Mouse (Mus musculus) small intestine, adult 2 months (tissue): Measurements from ENCODE around the gene Zfhx3. TPM values are rescaled to one million over a fixed set of nuclear protein-coding genes. Genes with fewer than 3 reads are reported as not detected.

Experiments
- H3K27ac ChIP-seq: fragments of 200-500 bp; 2 replicates; pipeline ENCODE4 v1.5.1; 2012; ENCODE audit warnings: low read depth, low read length, control low read depth, inconsistent platforms; ENCODE audit not compliant: insufficient read depth
- H3K27me3 ChIP-seq: fragments of 200-500 bp; 2 replicates; pipeline ENCODE4 v1.6.1; 2012; ENCODE audit warnings: mild to moderate bottlenecking, moderate library complexity, low read length, inconsistent platforms; ENCODE audit not compliant: control insufficient read depth, insufficient read depth
- H3K36me3 ChIP-seq: fragments of 200-500 bp; 2 replicates; pipeline ENCODE4 v1.6.1; 2012; ENCODE audit warnings: mild to moderate bottlenecking, low read length, control low read depth, inconsistent platforms; ENCODE audit not compliant: control insufficient read depth, insufficient read depth
- H3K4me1 ChIP-seq: fragments of 200-500 bp; 2 replicates; pipeline ENCODE4 v1.6.1; 2012; ENCODE audit warnings: low read length, inconsistent platforms, mixed read lengths; ENCODE audit not compliant: control insufficient read depth, insufficient read depth, insufficient read length
- H3K4me3 ChIP-seq: fragments of 200-500 bp; 2 replicates; pipeline ENCODE4 v1.5.1; 2012; ENCODE audit warnings: low read depth, mild to moderate bottlenecking, control low read depth, inconsistent platforms, low read length, moderate library complexity
- CTCF ChIP-seq: fragments of 200-500 bp; IDR thresholded peaks from 2 replicates; pipeline ENCODE4 v1.5.1; 2012; ENCODE audit warnings: low read depth, mild to moderate bottlenecking, control low read depth, inconsistent platforms, low read length, moderate library complexity, mixed read lengths; ENCODE audit not compliant: insufficient replicate concordance, insufficient read length; ENCODE audit errors: extremely low read depth
- POLR2A ChIP-seq: fragments of 200-500 bp; IDR thresholded peaks from 2 replicates; pipeline ENCODE4 v1.6.1; 2012; ENCODE audit warnings: low read depth, mild to moderate bottlenecking, control low read depth, inconsistent platforms, low read length, moderate library complexity
- WGBS: fragments of 180-500 bp; shearing (Covaris S2); methylation state at CpG from one replicate; pipeline ENCODE4 v1.1.7; 2018; 5-methylcytosine and 5-hydroxymethylcytosine counted together
- polyA plus RNA-seq: library from polyadenylated mRNA; depleted of rRNA; stranded (reverse); fragments of >200 nt; gene quantifications from 2 replicates; pipeline ENCODE4 v1.2.3, GENCODE M21; 2012

Zfhx3 gene
- polyA plus RNA-seq, 1 experiment = 2.0 TPM

DNA sequence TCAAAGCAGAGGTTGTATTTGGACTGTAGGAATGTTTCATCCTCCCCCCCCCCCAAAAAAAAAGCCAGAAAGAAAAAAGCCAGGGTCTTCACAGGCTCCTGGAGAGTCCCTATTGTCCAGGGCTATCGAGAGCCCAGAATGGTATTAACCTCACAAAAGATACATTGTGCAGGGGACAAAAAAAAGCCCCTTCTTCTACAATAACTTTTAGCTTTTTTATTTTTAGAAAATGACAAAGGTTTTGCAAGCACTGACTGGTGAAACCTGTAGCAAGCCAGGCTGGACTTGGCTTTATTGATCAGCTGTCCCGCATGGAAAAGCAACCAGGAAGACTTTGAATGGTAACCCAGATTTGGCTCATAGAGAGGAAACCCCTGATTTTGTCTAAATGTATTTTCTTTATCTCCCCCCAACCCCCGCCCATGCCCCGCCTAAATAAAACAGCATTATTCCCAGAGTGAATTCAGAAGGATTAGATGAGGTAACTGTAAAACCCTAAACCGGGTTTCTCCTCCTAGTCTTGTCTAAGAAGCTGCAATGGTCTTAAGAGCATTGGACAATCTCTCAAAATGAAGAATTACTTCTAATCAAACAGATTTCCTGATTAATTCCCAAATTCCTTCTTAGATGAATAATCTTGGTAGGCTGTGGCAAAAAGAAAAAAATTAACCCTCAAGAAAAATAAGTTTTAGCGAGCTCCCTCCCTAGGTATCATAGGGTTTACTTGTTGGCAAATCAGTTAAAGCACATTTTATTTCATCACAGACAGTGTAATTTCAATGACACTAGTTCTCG, 759.1 kb downstream of the Zfhx3 start:
- H3K36me3 ChIP-seq = no peaks in the 10 kb centered on the region
- no peak overlapping the region for H3K27ac ChIP-seq
- H3K27me3 ChIP-seq = peaks cover 31% of the 10 kb centered on the region
- no peak overlapping the region for H3K4me3 ChIP-seq
- WGBS = 71% methylated on average over 7 of the region's 7 CpGs
- peaks cover 2% of the 10 kb centered on the region; the same call in 1 of the 2 replicates for H3K4me1 ChIP-seq
- TF ChIP-seq CTCF (no peak), POLR2A (no peak)

DNA sequence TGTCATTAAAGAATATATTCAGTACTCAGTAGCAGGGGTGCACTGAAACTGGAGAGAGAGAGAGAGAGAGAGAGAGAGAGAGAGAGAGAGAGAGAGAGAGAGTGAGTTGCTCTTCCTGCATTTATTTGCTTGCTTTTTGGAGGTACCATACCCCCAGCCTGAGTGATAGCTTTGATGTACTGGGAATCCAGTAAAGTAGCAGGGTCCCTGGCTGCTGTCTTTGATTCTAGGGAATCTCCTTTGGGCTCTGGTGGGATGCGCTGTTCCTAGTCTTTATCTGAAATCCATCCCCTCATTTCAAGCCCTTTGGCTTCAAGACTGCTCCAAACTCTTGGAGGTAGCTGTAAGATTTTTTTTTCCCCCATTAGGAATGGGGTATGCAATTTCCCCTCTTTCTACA, 759.8 kb downstream of the Zfhx3 start:
- Histone ChIP-seq H3K4me1 (peaks cover 1% of the 10 kb centered on the region), H3K4me3 (no peak overlapping the region), H3K27ac (no peak overlapping the region), H3K36me3 (no peaks in the 10 kb centered on the region), H3K27me3 (peaks cover 29% of the 10 kb centered on the region)
- TF ChIP-seq POLR2A (no peak), CTCF (no peak)
- 91% methylated on average over 1 of the region's 1 CpGs for WGBS

DNA sequence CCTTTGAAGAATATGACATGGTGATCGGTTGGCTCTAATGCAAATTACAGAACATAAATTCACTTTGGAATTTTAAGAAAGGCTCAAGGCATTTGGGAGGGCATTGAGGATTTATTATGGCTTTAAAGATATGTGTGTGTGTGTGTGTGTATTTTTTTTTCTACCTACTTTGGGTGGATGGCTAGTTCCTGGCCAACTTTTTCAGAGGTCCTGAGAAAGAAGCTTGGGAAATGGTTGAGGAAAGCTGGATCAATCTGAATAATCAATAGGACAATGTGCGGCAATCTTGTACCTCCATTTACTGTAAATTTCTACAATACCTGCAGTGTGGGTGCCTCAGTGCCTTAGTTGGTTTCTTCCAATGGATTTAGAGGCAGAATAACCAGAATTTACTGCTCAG, 763.3 kb downstream of the Zfhx3 start:
- H3K27ac ChIP-seq = no peak overlapping the region
- 77% methylated on average over 2 of the region's 2 CpGs for WGBS
- H3K4me1 ChIP-seq = peaks cover 3% of the 10 kb centered on the region
- H3K4me3 ChIP-seq = no peak overlapping the region
- peaks cover 9% of the 10 kb centered on the region; the same call in 1 of the 2 replicates for H3K27me3 ChIP-seq
- TF ChIP-seq POLR2A (no peak), CTCF (no peak)
- H3K36me3 ChIP-seq = no peaks in the 10 kb centered on the region

DNA sequence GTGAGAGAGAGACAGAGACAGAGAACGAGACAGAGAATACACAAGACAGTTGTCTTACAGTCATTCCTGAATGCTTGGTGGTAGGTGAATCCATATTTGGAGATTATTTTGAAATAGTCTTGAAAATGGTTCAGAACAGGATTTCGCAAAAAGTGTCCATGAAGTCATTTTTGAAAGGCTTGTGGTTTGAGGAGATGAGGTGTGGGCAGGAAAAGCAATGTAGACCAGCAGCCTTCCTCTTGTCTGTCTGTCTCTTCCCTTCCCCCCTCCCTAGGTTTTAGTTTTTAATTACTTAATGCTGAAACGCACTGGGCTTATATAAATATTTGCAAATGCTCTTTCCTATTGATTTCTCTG, 764.0 kb downstream of the Zfhx3 start:
- TF ChIP-seq POLR2A (no peak), CTCF (no peak)
- Histone ChIP-seq H3K4me3 (no peak overlapping the region), H3K27me3 (peaks cover 9% of the 10 kb centered on the region; the same call in 1 of the 2 replicates), H3K27ac (no peak overlapping the region; the same call in 1 of the 2 replicates), H3K36me3 (no peaks in the 10 kb centered on the region), H3K4me1 (peaks cover 3% of the 10 kb centered on the region)
- WGBS = 48% methylated on average over 3 of the region's 3 CpGs

DNA sequence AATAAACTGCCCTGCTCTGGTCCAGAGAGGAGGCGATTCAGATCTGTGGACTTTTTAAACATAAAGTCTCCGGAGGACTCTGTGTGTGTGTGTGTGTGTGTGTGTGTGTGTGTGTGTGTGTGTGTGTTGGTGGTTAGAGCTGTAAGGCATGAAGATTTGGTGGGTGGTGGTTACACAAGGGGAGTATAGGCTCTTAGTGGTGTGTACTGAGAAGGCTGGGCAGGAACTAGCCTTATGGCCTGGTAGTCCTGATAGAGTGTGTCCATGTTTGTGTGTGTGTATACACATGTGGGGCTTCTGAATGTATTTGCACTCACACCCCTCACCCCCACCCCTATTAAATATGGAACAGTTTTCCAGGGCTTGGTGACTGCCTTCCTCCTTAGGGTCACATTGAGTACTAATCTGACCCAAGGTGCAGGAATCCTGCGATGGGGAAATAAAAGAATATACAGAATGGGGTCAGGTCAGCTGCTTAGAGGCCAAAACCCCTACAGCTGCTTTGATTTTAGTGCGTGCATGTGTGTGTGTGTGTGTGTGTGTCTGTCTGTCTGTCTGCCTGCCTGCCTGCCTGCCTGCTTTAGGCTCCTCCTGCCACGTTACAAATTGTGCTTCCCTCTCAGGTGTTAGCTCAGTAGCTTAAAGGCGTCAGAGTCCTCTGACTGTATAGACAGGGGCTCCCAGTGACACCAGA, 764.6 kb downstream of the Zfhx3 start:
- Histone ChIP-seq H3K4me1 (peaks cover 3% of the 10 kb centered on the region), H3K36me3 (no peaks in the 10 kb centered on the region), H3K27me3 (peaks cover 9% of the 10 kb centered on the region; the same call in 1 of the 2 replicates), H3K4me3 (no peak overlapping the region), H3K27ac (no peak overlapping the region; the same call in 1 of the 2 replicates)
- TF ChIP-seq CTCF (no peak), POLR2A (no peak)
- 30% methylated on average over 6 of the region's 6 CpGs for WGBS

DNA sequence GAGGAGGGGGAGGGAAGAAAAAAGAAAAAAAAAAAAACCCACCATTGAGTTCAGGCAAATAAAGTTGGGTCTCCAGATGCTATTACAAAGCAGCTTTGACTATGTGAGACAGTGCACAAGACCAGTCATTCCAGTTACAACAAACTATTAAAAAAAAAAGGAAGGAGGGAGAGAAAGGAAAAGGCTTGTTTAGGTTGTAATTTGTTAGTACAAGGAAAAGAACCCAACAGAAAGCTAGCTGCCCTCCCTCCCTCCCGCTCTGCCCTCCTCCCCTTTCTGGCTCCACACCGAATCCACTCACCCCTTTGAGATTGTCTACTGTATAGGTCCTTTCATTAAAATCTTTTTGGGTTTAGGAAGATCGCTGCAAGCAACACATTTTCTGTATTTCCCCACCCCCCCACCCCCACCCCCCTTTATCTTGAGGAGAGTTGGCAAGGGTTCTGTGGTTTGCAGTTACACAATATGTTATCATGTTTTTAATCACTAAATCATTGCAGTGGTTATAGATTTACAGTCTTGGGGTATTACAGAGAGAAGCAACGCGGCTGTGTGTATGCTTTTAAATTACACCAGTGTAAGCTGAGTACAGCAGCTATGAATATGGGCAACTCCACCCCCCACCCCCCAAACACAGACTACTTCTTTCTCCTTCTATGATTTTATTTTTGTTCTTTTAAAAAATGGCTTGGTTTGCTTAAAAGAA, 765.3 kb downstream of the Zfhx3 start:
- 2% methylated on average over 5 of the region's 5 CpGs for WGBS
- TF ChIP-seq CTCF (no peak), POLR2A (no peak)
- Histone ChIP-seq H3K27me3 (peaks cover 9% of the 10 kb centered on the region; the same call in 1 of the 2 replicates), H3K4me3 (no peak overlapping the region), H3K4me1 (peaks cover 3% of the 10 kb centered on the region), H3K27ac (no peak overlapping the region), H3K36me3 (no peaks in the 10 kb centered on the region)
